Mouse (Mus musculus) ES-Bruce4 (cell line): ENCODE data around the gene Ptges2.

Experiments
- CTCF ChIP-seq: IDR thresholded peaks from one replicate; pipeline ENCODE4 v1.8.1; 2011; ENCODE audit warnings: low read depth, low read length
- EP300 ChIP-seq: IDR thresholded peaks from 2 replicates; pipeline ENCODE4 v1.6.1; 2011; ENCODE audit warnings: low read depth, low read length; ENCODE audit not compliant: insufficient read depth
- POLR2A ChIP-seq: IDR thresholded peaks from one replicate; pipeline ENCODE4 v1.8.1; 2011; ENCODE audit warnings: low read length; ENCODE audit not compliant: insufficient read depth

DNA sequence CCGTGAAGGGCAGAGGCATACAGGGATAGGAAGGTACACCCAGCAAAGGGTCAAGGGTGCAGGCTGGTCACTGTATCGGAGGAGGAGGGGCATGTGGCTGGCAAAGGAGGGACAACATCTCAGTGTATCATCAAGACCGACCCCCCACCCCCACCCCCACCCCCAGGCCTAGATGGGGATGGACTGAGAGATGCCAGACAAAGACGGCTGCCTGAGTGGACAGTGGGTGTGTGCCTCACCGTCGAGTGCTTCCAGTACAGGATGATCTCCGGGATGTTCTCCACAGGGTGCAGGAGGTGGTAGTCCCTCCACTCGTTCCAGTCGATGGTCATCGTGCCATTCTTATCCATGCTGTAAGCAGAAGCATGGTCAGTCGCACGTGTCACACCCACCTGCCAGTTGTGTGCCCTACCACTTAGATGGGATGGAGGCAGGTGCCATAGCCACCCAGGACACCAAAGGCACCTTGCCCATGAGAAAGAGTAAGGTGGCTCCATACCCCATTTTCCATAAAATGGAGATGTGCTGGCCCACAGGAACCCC, 24.4 kb downstream of the Ptges2 start:
- TF ChIP-seq CTCF (no peak), POLR2A (no peak), EP300 (no peak)
